Mouse (Mus musculus) lung, adult 2 months (tissue): ENCODE measurements around the gene Ly6g6d. TPM values are rescaled to one million over a fixed set of nuclear protein-coding genes. Genes with fewer than 3 reads are reported as not detected.

Source experiments
- DNase-seq: peaks from one replicate; pipeline ENCODE4 v3.0.0; 2022
- H3K4me1 ChIP-seq: fragments of 200-500 bp; 2 replicates; pipeline ENCODE4 v1.6.1; 2011; ENCODE audit warnings: low read length; ENCODE audit not compliant: control insufficient read depth, insufficient read depth
- H3K4me3 ChIP-seq: fragments of 200-500 bp; replicated peaks from 2 replicates; pipeline ENCODE3; 2011; ENCODE audit warnings: low read depth, mild to moderate bottlenecking, control low read depth, low read length; ENCODE audit errors: extremely low read depth
- CTCF ChIP-seq: fragments of 200-500 bp; IDR thresholded peaks from 2 replicates; pipeline ENCODE4 v1.5.1; 2011; ENCODE audit warnings: mild to moderate bottlenecking, low read length, control low read depth; ENCODE audit not compliant: insufficient read depth
- POLR2A ChIP-seq: fragments of 200-500 bp; IDR thresholded peaks from 2 replicates; pipeline ENCODE4 v1.6.1; 2011; ENCODE audit warnings: low read depth, mild to moderate bottlenecking, control low read depth, low read length, borderline replicate concordance; ENCODE audit errors: extremely low read depth
- WGBS: fragments of 180-500 bp; shearing (Covaris S2); methylation state at CpG from one replicate; pipeline ENCODE4 v1.1.7; 2018; 5-methylcytosine and 5-hydroxymethylcytosine counted together
- polyA plus RNA-seq: library from polyadenylated mRNA; depleted of rRNA; stranded (reverse); fragments of >200 nt; gene quantifications from 2 replicates; pipeline ENCODE4 v1.2.3, GENCODE M21; 2012

Ly6g6d gene
- polyA plus RNA-seq, 1 experiment: 14.5 TPM

DNA sequence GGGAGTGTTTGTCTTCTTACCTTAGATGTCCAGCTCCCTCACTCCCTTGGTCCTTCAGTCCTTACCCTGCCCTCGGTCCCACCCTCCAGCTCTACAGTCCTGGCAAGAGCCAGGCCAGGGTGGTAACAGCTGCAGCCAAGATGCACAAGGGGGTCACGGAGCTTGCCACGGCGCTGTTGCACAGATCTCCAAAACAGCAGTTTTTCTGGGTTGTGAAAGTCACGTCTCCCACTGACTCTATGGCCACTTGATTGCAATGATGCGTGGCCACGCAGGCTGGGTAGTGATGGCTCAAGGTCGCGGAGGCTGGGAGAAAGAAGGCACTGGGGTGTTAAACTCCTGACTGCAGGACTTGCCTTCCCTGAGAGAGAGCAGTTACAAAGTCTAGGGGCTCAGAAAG lies 6.4 kb downstream of the Ly6g6d start:
- 73% methylated on average over 9 of the region's 9 CpGs for WGBS
- TF ChIP-seq POLR2A: no peak
- no peak for TF ChIP-seq CTCF
- no peak overlapping the region for H3K4me3 ChIP-seq
- no peak for DNase-seq
- no peaks in the 10 kb centered on the region for H3K4me1 ChIP-seq

DNA sequence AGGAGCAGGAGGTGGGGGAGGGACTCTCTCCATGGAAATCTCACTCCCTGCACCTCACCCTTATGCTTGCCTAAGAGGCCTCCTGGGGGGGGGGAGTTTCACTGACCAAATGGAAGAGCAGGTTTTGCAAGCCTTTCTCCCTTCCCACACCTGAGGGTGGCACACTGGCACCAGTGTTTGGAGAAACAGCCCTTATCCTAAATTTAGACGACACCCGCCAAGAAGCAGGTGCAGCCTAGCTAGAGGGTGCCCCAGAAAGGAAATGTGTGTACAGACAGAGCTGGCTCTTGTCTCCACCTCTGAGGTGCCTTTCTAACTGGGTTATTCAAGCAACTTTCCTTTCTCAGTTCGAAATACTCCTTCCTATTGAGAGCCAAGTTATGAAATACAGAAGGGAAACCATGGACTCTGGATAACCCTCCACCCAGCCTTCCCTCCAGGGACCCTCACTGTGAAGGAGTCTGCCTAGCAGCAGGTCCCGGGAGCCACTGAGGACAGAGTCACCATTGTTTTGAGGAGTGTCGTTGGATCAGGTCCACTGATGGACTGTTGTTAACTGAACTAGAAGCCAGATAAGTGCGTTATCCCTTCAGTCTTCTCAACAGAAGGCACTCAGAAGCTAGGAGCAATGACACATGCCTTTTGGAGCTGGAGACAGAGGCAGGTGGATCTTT lies 7.2 kb downstream of the Ly6g6d start:
- WGBS: 47% methylated on average over 6 of the region's 6 CpGs
- H3K4me3 ChIP-seq: no peak overlapping the region
- no peak for DNase-seq
- TF ChIP-seq POLR2A: no peak
- TF ChIP-seq CTCF: peak; percentile 21; the same call in 1 of the 2 replicates
- H3K4me1 ChIP-seq: no peaks in the 10 kb centered on the region

GRCm38 (mm10) chr17:35068213-35068914 lies 9.5 kb downstream of the Ly6g6d start:
- Histone ChIP-seq H3K4me1 (peaks cover 5% of the 10 kb centered on the region), H3K4me3 (no peak overlapping the region)
- TF ChIP-seq POLR2A (peak; percentile 20; the same call in 1 of the 2 replicates), CTCF (no peak)
- DNase-seq: no peak
- 53% methylated on average over 17 of the region's 17 CpGs for WGBS

DNA sequence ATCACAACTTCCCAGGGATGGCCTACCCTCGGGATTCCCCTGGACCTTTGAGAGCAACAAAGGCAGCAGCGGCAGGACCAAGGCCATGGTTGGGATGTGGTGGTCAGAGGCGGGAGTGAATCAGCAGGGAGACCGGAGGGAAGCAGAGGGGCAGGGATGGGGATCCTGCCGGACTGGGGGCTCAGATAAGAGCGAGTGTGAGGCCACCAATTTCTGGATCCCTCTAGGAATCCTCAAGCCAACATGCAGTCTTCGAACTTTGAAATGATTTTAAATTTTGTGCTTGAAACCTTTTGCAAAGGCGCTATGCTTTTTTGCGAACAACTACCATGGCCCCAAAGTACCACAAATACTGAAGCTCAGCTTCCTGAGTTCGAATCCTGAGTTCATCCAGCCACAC lies 11.8 kb downstream of the Ly6g6d start, which contains the start of gene Mpig6b:
Mpig6b (minus strand) TSS at position 101 of the 400 bp plus-strand sequence.
- no peak for DNase-seq
- TF ChIP-seq POLR2A (no peak), CTCF (no peak)
- 69% methylated on average over 10 of the region's 10 CpGs for WGBS
- Histone ChIP-seq H3K4me3 (peak within 1 kb of the TSS; percentile 59), H3K4me1 (peaks cover 5% of the 10 kb centered on the region)

DNA sequence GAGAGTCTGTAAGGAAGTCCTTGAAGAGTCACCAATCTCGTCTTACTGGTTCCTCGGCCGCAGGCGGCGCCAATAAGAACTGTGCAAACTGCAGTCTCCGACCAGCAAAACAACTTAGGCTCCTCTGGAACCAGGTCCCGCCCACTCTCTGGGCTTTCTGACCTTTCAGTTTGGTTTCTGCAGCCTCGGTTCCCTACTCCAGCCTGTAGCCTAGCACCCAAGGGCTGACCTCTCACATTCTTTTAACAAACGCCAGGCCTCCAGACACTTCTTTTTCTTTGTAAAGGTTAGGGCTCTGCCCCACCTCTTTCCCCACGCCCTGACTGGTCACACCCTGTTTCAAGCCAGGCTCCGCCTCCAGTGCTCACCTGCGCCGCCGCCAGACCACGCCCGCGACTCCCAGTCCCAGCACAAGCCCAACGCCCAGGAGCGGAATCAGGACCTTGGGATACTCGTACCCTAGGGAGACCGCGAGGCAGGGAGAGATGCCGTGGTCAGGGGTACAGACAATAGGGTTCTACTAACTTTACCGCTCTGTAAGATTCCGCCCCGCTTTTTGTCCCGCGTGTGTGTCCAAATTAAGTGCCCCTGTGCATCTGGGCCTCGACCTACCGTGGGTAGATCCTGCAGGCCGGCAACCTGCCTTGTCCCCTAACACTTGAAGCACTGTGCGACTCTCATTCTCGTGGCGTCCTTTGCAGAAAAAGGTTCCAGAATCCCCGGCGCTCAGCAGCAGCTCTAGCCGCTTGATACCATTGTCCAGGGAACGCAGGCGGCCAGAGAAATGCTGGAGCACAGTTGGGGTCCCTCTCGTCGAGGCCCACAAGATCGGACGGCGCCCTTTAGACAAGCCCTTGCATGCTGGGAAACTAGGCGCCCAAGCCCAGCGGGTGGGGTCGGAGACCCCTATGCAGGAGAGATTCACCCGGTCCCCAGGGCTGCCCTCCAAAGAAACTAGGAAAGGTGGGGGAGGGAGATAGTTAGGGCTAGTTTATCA lies 12.6 kb downstream of the Ly6g6d start, which contains the start of gene Ly6g6c:
Ly6g6c (plus strand) TSS at position 438 of the 997 bp plus-strand sequence.
- TF ChIP-seq CTCF (no peak), POLR2A (peak; percentile 38; the same call in 1 of the 2 replicates)
- 4% methylated on average over 48 of the region's 48 CpGs for WGBS
- DNase-seq: peak; percentile 78
- Histone ChIP-seq H3K4me3 (peak within 1 kb of the TSS; percentile 59), H3K4me1 (peaks cover 8% of the 10 kb centered on the region)

GRCm38 (mm10) chr17:35064378-35064877 lies 13.4 kb downstream of the Ly6g6d start:
- TF ChIP-seq POLR2A (no peak), CTCF (no peak)
- 37% methylated on average over 10 of the region's 10 CpGs for WGBS
- Histone ChIP-seq H3K4me1 (peaks cover 11% of the 10 kb centered on the region), H3K4me3 (no peak overlapping the region)
- DNase-seq: peak; percentile 41

DNA sequence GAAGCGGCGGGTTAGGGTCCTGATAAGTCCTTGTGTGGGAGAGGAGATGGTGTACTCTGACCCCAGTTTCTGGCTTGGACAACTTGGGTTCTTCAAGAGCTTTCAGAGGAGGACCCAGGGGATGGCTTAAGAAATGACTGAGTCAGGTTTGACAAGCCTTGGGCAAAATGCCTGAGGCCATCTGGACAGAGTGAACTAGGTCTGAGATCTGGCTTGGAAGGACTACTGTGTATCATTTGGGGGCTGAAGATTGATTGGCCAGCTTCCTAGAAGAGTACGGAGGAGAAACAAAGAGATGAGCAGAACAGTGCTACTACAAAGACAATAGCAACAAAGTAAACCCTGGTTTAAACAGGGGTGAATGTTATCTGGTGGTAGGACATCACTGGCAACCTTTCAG lies 14.4 kb downstream of the Ly6g6d start:
- Histone ChIP-seq H3K4me3 (no peak overlapping the region), H3K4me1 (peaks cover 11% of the 10 kb centered on the region)
- TF ChIP-seq POLR2A (no peak), CTCF (no peak)
- 70% methylated on average over 3 of the region's 3 CpGs for WGBS
- DNase-seq: no peak

GRCm38 (mm10) chr17:35061299-35061698 lies 16.6 kb downstream of the Ly6g6d start:
- TF ChIP-seq POLR2A: no peak
- no peak for TF ChIP-seq CTCF
- no peak for DNase-seq
- WGBS: 85% methylated on average over 8 of the region's 8 CpGs
- H3K4me3 ChIP-seq: no peak overlapping the region
- peaks cover 12% of the 10 kb centered on the region for H3K4me1 ChIP-seq
